Mouse (Mus musculus): ENCODE data around the gene Pde4b.

The Pde4b gene

DNA sequence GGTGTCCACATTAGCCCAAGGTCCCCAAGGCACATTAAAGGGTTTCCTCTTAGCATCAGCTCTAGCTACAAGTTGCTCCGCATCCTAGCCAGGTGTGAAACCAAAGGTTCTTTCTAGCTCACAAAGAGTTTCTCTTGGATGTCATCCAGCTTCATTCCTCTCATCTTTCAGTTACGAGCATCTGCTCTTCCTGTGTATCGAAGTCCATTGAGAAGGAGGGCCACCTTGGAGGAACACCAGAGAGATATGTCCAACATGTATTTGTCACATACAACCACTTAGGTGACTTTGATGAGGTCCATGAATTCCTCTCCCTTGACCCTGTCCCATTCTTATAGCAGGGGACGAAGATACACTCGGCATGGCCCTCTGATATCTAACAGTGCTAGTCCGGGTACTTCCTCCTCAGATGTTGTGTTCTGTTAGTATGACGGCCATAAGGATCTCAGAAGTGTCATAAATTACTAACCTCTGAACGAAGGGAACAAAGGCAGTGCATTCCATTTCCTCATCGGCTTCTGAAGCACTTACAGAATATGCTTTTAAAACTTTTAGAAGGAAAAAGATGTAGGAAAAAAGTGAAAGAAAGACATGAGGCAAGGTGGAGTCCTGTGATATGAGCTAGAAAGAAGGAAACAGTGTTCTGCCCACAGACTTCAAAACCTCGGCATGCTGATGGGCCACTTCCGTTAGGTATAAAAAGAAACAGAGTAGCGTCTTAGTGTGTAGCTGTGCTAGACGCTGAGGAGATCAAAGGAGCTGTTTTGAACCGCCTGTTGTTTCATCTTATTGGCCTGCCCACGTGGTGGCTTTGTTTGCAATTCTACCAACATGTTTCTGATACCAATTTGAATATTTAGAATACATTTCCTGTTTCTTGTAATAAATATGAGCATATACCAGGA is 419.3 kb downstream of the Pde4b start:
- DNase-seq (ENCODE audit: low spot score in 2 of 2), result peak in 1 of 2 experiments; percentile 53

GRCm38 (mm10) chr4:102507344-102507743 is 420.0 kb downstream of the Pde4b start:
- no peak for DNase-seq (ENCODE audit: low spot score in 2 of 2)

DNA sequence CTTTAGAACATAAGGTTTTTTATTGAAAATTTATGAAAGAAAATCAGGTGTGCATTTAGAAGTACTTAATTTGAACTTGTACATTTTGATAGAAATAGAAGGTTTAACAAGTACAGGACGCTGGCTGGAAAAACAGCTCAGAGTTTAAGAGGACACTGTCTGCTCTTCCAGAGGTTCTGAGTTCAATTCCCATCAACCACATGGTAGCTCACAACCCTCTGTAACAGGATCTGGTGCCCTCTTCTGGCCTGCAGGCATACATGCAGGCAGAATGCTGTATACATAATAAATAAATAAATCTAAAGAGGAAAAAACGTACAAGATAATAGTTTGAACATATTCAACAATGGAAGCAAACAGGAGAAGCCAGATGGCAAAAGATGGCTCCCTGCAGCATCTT is 420.4 kb downstream of the Pde4b start:
- peak in 1 of 2 experiments; percentile 45 for DNase-seq (ENCODE audit: low spot score in 2 of 2)

DNA sequence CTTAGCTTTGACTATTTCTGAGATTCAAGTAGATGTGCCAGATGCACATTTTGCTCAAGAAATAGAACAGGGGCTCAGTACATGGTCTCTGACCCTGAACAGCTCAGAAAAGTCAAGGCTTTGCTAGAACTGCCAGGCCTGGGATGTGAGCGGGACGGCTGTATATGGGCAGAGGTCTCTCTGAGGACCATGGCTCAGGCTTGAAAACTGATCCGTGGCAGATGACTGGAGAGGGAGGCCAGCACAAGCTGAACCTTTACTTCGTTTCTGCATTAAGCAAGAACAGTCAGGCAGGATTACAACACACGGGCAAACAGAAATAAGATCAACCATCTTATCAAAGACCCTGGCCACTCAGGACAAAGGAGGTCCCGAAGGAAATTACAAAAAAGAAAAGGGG is 422.7 kb downstream of the Pde4b start:
- no peak for DNase-seq (ENCODE audit: low spot score in 2 of 2)

- DNase-seq (ENCODE audit: low spot score in 2 of 2), result peak in 1 of 2 experiments; percentile 75
Observed at GRCm38 (mm10) chr4:102510939-102511391, 423.6 kb downstream of the Pde4b start.

- DNase-seq (ENCODE audit: low spot score in 2 of 2), result peak in 1 of 2 experiments; percentile 37
Observed at GRCm38 (mm10) chr4:102511511-102511910, 424.2 kb downstream of the Pde4b start.

DNA sequence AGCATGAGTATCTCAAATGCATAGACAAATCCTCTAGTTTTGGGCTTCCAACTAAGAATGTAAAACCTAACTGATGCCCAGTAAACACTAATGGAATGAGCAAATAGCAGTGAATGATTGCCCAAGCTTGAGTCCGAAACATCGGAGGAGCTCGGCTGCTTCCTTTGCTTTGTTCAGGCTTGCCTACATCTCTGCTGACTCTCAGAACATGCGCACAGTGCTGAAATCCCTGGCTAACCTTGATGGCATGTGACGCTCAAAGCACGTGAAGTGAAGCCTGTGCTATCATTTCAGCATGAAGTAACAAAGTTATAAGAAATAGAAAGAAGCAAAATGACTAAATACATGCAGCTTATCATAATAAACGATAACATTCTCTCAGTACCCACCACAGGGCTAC is 425.6 kb downstream of the Pde4b start:
- no peak for DNase-seq (ENCODE audit: low spot score in 2 of 2)

- no peak for DNase-seq (ENCODE audit: low spot score in 2 of 2)
Observed at GRCm38 (mm10) chr4:102513514-102513913, 426.2 kb downstream of the Pde4b start.

GRCm38 (mm10) chr4:102514972-102515835 is 427.9 kb downstream of the Pde4b start:
- no peak for DNase-seq (ENCODE audit: low spot score in 2 of 2)

DNA sequence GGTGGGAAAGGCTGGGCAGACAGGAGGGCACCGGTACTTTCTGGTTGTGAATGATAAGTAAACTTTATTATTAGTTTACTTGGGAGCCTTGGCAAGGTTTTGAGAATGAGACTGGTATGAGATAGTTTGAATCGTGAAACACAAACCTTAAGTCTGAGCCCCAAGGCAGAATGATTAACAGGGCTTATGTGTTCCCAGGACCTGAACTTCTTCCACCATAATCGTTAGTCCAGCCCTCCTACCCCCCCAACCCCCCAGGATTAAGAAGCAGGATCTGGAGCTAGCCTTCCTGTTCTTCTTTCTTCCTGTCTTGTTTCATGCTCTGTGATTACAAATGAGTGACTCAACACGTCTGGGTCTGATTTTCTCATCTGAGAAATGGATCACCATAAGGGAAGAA is 429.1 kb downstream of the Pde4b start:
- no peak for DNase-seq (ENCODE audit: low spot score in 2 of 2)

DNA sequence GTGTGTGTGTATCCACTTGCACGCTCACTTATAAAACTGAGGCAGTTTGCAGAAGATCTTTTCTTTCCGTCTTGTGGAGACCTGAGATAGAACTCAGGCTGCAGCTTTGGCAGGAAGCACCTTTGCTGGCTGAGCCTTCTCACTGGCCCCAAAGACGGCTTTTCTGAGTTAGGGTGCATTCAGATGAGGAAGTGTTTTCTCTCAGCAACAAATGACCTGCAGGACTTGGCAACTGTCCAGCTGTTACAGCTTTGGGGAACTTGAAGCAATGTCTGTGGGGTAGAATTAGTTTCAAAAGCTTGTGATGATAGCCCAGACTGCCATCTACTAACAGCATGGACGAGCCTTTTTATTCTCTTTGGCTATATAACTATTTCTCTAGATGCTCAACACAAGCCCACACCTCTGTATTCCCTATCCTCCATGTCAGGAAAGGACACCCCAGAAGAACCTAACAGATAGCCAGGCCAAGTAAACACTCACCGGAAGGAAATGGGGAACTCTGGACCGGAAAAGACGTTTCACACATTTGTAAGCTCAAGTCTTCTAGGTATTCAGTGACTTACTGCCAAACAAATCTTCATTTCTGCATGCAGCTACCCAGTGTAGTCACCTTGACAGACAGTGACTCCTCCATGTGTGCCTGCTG is 429.8 kb downstream of the Pde4b start:
- DNase-seq (ENCODE audit: low spot score in 2 of 2), result peak; percentile 34 to 82

- DNase-seq (ENCODE audit: low spot score in 2 of 2), result no peak
Observed at GRCm38 (mm10) chr4:102517653-102518052, 430.3 kb downstream of the Pde4b start.

- no peak for DNase-seq (ENCODE audit: low spot score in 2 of 2)
Observed at GRCm38 (mm10) chr4:102518341-102518740, 431.0 kb downstream of the Pde4b start.

GRCm38 (mm10) chr4:102520669-102521261 is 433.4 kb downstream of the Pde4b start:
- DNase-seq (ENCODE audit: low spot score in 2 of 2), result no peak

- no peak for DNase-seq (ENCODE audit: low spot score in 2 of 2)
Observed at GRCm38 (mm10) chr4:102521434-102521833, 434.1 kb downstream of the Pde4b start.

GRCm38 (mm10) chr4:102527361-102527760 is 440.0 kb downstream of the Pde4b start:
- no peak for DNase-seq (ENCODE audit: low spot score in 2 of 2)

DNA sequence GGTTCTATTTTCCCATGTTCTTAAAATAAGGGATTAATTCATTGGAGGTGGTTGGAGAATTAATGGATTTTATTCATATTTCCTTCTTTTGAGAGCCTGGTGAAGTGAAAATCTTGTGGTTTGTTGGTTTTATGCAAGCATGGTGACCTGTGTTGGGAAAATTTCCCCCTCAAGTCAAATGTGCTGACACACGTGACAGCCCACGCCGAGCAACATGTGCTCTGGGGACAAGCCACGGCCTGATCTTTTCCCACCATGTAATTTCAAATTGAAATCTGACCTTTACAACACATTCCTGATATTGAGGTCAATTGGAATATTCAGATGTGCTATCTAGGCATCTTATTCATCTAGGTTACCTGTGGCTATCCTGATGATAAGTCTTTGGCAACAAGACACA is 443.5 kb downstream of the Pde4b start:
- DNase-seq (ENCODE audit: low spot score in 2 of 2), result no peak

- no peak for DNase-seq (ENCODE audit: low spot score in 2 of 2)
Observed at GRCm38 (mm10) chr4:102531729-102532128, 444.4 kb downstream of the Pde4b start.

GRCm38 (mm10) chr4:102533183-102534048 is 446.1 kb downstream of the Pde4b start:
- DNase-seq (ENCODE audit: low spot score in 2 of 2), result no peak

DNA sequence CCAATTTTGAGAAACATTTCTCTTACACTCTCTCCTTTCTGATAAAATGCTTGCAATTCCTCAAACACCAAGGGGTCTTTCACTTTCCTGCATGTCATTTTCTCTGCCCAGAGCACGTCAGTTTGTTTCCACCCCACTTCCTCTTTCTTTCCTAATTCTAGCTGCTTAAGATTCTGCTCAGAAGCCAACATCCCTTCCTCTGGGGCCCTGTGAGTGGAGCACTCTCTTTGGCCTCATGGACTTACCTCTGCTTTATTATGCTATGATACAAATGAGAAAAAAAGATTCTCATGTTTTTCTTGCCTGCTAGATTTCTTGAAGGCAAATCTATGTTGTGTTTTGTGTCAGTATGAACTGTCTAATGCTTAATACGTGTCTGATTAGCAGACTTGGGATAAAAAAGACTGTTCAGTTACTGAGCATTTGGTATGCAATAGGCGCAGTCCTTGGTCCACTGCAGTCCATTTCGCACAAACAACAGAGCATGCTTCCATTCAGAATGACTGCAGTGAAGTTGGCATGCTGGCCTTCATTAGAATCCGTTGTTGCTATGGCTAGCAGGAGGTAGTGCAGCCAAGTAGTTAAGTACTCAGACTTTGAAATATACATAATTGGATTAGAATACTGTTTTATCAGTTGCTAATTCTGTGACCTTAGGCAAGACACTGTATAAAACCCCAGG is 446.8 kb downstream of the Pde4b start:
- no peak for DNase-seq (ENCODE audit: low spot score in 2 of 2)
